Mouse (Mus musculus): Measurements from ENCODE around the gene Car8.

DNA sequence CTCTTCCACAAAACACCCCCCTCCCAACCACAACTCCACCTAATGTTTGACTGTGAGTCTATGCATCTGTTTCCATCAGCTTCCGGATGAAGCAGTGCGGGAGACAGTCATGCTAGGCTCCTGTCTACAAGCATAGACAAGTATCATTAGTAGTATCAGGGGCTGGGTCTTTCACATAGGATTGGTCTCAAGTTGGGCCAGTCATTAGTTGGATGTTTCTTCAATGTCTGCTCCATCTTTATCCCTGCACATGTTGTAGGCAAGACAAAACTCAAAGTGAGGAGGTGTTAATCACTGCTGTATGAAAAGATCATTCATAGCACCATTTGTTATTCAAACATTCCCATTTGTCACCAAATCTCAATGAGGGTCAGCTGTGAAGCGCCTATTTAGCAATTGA, 11.0 kb upstream of the Car8 start:
- TF ChIP-seq GABPA (IDR thresholded peaks at IDR 0.05; ENCODE audit: low read depth, low read length) (no peak), CHD1 (IDR thresholded peaks at IDR 0.05; ENCODE audit: low read depth, low read length) (no peak), CTCF (IDR thresholded peaks at IDR 0.05 in 2 of 3, conservative IDR thresholded peaks at IDR 0.05 in 1 of 3; ENCODE audit: control insufficient read depth in 1 of 3, insufficient read depth in 1 of 3, low read depth in 2 of 3, low read length in 3 of 3, poor library complexity in 1 of 3, severe bottlenecking in 1 of 3) (no peak), POLR2A (IDR thresholded peaks at IDR 0.05; ENCODE audit: control insufficient read depth in 1 of 2, insufficient read depth in 1 of 2, low read depth in 1 of 2, low read length in 2 of 2, poor library complexity in 1 of 2) (no peak)

All from MEL (cell line).